Mouse (Mus musculus): Measurements from ENCODE around the gene Plau. TPM values are rescaled to one million over a fixed set of nuclear protein-coding genes. Genes with fewer than 3 reads are reported as not detected.

Gene Plau
- polyA plus RNA-seq, 1 experiment from 2014 or later = 1.7 TPM

DNA sequence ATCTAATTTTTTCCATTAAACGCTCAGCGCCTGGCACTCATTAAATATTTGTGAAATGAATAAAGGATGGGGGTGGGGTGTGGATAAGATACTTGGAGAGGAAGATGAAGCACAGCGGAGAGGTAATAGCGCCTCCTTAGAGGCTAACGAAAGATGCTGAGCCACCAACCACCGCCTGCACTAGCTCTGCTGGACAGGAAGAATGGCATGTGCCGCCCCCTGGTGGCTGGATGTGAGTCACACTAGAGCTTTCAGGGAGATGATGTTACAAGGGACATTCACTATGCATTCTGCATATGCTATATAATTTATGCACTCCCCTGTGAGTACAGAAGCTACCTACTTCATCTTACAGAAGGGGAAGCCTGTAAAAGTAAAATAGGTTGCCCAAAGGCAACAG, 37.7 kb upstream of the Plau start:
- Histone ChIP-seq H3K4me1 (ENCODE audit: control insufficient read depth in 2 of 2, insufficient read depth in 2 of 2, low read length in 2 of 2) (peaks cover 0 to 19% of the 10 kb centered on the region in 2 experiments; a peak in 2 of 4 replicates), H3K4me3 (ENCODE audit: control insufficient read depth in 1 of 2, insufficient read depth in 1 of 2, low read depth in 1 of 2, low read length in 2 of 2) (no peak overlapping the region), H3K4me2 (ENCODE audit: low read length) (0 out of 2 replicates have a peak overlapping the region, but pooled peaks have one; percentile 16), H3K36me3 (ENCODE audit: control insufficient read depth, insufficient read depth, low read length) (no peaks in the 10 kb centered on the region), H3K27me3 (ENCODE audit: control insufficient read depth, insufficient read depth, low read length) (no peaks in the 10 kb centered on the region), H3K9me3 (ENCODE audit: control insufficient read depth, low read length) (no peaks in the 10 kb centered on the region), H3K27ac (replicated peaks in 1 of 2; ENCODE audit: control insufficient read depth in 1 of 2, insufficient read depth in 1 of 2, low read depth in 2 of 2, low read length in 2 of 2) (no peak overlapping the region), H3K9ac (ENCODE audit: low read length) (no peak overlapping the region)
- WGBS = 3% methylated on average over 7 of the region's 7 CpGs
- ATAC-seq (ENCODE audit: insufficient number of reproducible peaks, insufficient read depth, low FRiP score, low read depth) = 0 out of 2 replicates have a peak, but pooled peaks have one; percentile 19

DNA sequence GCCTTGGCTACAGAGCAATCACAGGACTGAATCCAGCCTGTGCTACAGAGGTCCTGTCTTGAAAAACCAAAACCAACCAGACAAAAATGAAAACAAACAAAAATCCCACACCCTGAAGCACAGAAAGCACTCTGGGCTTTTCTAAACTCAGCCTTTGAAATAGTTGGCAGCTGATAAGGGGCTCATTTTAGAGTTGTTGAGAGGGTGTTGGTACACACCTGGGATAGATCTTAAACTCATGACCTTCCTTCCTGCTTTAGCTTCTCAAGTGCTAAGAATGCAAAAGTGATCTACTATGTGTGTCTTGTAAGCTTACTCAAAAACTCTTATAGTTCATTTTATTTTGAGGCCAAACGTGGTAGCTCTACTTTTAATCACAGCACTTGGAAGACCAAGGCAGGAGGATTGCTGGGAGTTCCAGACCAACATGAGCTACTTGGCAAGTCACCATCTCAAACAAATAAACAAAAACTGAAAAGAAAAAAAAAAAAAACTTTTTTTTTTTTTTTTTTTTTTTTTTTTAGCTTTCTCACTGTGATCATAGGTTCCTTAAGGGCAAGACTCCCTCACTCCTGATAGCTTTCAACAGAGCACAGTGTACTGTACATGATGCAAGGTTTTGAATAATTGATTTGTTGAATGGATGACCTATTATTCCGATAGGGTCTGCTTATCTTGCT, 33.4 kb upstream of the Plau start:
- H3K27me3 ChIP-seq (ENCODE audit: control insufficient read depth, insufficient read depth, low read length) = no peaks in the 10 kb centered on the region
- H3K27ac ChIP-seq (replicated peaks in 1 of 2; ENCODE audit: control insufficient read depth in 1 of 2, insufficient read depth in 1 of 2, low read depth in 2 of 2, low read length in 2 of 2) = no peak overlapping the region
- no peaks in the 10 kb centered on the region for H3K36me3 ChIP-seq (ENCODE audit: control insufficient read depth, insufficient read depth, low read length)
- 28% methylated on average over 2 of the region's 2 CpGs for whole genome bisulfite sequencing
- no peaks in the 10 kb centered on the region for H3K9me3 ChIP-seq (ENCODE audit: control insufficient read depth, low read length)
- H3K4me2 ChIP-seq (ENCODE audit: low read length) = no peak overlapping the region
- ATAC-seq (ENCODE audit: insufficient number of reproducible peaks, insufficient read depth, low FRiP score, low read depth) = no peak
- H3K4me1 ChIP-seq (ENCODE audit: control insufficient read depth in 2 of 2, insufficient read depth in 2 of 2, low read length in 2 of 2) = peaks cover 19 to 34% of the 10 kb centered on the region in 2 experiments
- H3K9ac ChIP-seq (ENCODE audit: low read length) = no peak overlapping the region
- no peak overlapping the region for H3K4me3 ChIP-seq (ENCODE audit: control insufficient read depth in 1 of 2, insufficient read depth in 1 of 2, low read depth in 1 of 2, low read length in 2 of 2)

DNA sequence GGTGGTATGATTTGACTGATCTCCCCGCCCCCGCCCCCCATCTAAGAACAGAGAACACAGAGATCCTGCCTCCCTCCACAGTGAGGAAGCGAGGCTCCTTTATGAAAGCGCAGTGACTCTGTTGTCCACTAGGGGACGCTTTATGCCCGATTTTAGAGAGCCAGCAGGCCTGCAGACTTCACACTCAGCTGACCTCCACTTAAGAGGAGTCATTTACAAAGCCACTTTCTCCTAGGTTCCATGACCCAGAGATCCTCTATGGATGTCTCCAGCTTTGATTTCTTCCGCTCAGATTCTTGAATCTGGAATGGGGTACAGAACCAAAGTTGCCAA, 32.9 kb upstream of the Plau start:
- peak; percentile 37; the same call in 1 of the 2 replicates for ATAC-seq (ENCODE audit: insufficient number of reproducible peaks, insufficient read depth, low FRiP score, low read depth)
- WGBS = 4% methylated on average over 7 of the region's 7 CpGs
- Histone ChIP-seq H3K4me3 (ENCODE audit: control insufficient read depth in 1 of 2, insufficient read depth in 1 of 2, low read depth in 1 of 2, low read length in 2 of 2) (no peak overlapping the region), H3K36me3 (ENCODE audit: control insufficient read depth, insufficient read depth, low read length) (no peaks in the 10 kb centered on the region), H3K9me3 (ENCODE audit: control insufficient read depth, low read length) (no peaks in the 10 kb centered on the region), H3K27ac (replicated peaks in 1 of 2; ENCODE audit: control insufficient read depth in 1 of 2, insufficient read depth in 1 of 2, low read depth in 2 of 2, low read length in 2 of 2) (no peak overlapping the region), H3K9ac (ENCODE audit: low read length) (no peak overlapping the region), H3K4me1 (ENCODE audit: control insufficient read depth in 2 of 2, insufficient read depth in 2 of 2, low read length in 2 of 2) (peaks cover 19 to 31% of the 10 kb centered on the region in 2 experiments), H3K4me2 (ENCODE audit: low read length) (no peak overlapping the region), H3K27me3 (ENCODE audit: control insufficient read depth, insufficient read depth, low read length) (no peaks in the 10 kb centered on the region)

DNA sequence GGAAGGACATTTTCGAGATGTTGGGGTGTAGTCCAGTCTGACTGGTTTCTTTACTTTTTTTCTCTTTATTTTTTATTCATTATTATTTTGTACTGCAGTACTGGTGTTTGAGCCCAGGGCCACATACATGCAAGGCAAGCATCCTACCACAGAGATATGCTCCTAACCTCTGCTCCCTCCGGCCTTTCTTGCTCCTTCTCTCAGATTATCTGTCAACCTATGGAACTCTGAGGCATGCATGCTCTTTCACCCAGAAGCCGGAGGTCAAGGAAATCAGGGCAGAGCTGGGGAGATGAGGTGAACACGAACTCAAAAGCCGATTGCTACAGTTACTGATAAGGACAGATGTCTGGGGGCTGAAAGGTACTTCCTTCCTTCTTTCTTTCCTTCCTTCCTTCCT, 32.0 kb upstream of the Plau start:
- WGBS = 45% methylated on average over 5 of the region's 5 CpGs
- H3K9me3 ChIP-seq (ENCODE audit: control insufficient read depth, low read length) = no peaks in the 10 kb centered on the region
- H3K27ac ChIP-seq (replicated peaks in 1 of 2; ENCODE audit: control insufficient read depth in 1 of 2, insufficient read depth in 1 of 2, low read depth in 2 of 2, low read length in 2 of 2) = no peak overlapping the region
- H3K9ac ChIP-seq (ENCODE audit: low read length) = no peak overlapping the region
- no peak overlapping the region for H3K4me2 ChIP-seq (ENCODE audit: low read length)
- H3K4me3 ChIP-seq (ENCODE audit: control insufficient read depth in 1 of 2, insufficient read depth in 1 of 2, low read depth in 1 of 2, low read length in 2 of 2) = no peak overlapping the region
- H3K4me1 ChIP-seq (ENCODE audit: control insufficient read depth in 2 of 2, insufficient read depth in 2 of 2, low read length in 2 of 2) = peaks cover 19 to 29% of the 10 kb centered on the region in 2 experiments
- H3K27me3 ChIP-seq (ENCODE audit: control insufficient read depth, insufficient read depth, low read length) = no peaks in the 10 kb centered on the region
- no peaks in the 10 kb centered on the region for H3K36me3 ChIP-seq (ENCODE audit: control insufficient read depth, insufficient read depth, low read length)
- ATAC-seq (ENCODE audit: insufficient number of reproducible peaks, insufficient read depth, low FRiP score, low read depth) = no peak

DNA sequence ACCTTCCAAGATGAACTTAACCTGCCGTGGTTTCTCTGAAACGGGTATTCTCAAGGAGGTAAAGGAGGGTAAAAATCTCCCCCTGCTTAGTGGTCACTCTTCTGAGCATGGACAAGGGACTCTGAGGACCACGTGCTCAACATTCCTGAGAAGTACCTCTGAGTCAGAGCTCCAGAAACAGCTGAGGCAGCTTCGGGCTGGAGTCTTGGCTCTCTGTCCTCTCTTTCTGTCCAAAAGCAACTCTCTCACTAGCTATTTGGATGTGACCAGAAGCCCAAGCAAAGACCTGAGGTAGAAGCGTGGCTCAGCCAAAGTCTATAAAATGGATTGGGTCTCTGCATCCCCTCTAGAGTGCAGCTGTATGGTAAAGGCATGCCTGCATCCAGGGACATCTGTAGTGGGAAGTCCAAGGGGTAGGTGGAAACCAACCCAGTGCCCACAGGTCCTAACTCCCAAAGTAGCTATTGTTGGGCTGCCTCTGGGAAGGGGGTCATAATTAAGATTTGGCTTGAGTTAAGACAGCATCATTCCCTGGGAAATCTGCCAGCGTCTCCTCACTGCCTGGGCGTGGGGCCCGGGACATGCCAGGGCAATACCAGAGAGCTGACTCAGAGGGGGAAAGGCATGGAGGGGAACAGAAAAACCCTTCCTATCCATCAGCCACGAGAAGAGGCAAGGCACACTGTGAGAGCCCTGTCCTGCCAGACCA, 31.3 kb upstream of the Plau start:
- Histone ChIP-seq H3K27ac (replicated peaks in 1 of 2; ENCODE audit: control insufficient read depth in 1 of 2, insufficient read depth in 1 of 2, low read depth in 2 of 2, low read length in 2 of 2) (peak overlapping the region; percentile 62 to 64), H3K4me2 (ENCODE audit: low read length) (0 out of 2 replicates have a peak overlapping the region, but pooled peaks have one; percentile 3), H3K36me3 (ENCODE audit: control insufficient read depth, insufficient read depth, low read length) (no peaks in the 10 kb centered on the region), H3K9ac (ENCODE audit: low read length) (no peak overlapping the region), H3K4me1 (ENCODE audit: control insufficient read depth in 2 of 2, insufficient read depth in 2 of 2, low read length in 2 of 2) (peaks cover 19 to 29% of the 10 kb centered on the region in 2 experiments), H3K4me3 (ENCODE audit: control insufficient read depth in 1 of 2, insufficient read depth in 1 of 2, low read depth in 1 of 2, low read length in 2 of 2) (no peak overlapping the region), H3K27me3 (ENCODE audit: control insufficient read depth, insufficient read depth, low read length) (no peaks in the 10 kb centered on the region), H3K9me3 (ENCODE audit: control insufficient read depth, low read length) (no peaks in the 10 kb centered on the region)
- peak; percentile 62; the same call in 1 of the 2 replicates for ATAC-seq (ENCODE audit: insufficient number of reproducible peaks, insufficient read depth, low FRiP score, low read depth)
- 25% methylated on average over 9 of the region's 9 CpGs for WGBS

DNA sequence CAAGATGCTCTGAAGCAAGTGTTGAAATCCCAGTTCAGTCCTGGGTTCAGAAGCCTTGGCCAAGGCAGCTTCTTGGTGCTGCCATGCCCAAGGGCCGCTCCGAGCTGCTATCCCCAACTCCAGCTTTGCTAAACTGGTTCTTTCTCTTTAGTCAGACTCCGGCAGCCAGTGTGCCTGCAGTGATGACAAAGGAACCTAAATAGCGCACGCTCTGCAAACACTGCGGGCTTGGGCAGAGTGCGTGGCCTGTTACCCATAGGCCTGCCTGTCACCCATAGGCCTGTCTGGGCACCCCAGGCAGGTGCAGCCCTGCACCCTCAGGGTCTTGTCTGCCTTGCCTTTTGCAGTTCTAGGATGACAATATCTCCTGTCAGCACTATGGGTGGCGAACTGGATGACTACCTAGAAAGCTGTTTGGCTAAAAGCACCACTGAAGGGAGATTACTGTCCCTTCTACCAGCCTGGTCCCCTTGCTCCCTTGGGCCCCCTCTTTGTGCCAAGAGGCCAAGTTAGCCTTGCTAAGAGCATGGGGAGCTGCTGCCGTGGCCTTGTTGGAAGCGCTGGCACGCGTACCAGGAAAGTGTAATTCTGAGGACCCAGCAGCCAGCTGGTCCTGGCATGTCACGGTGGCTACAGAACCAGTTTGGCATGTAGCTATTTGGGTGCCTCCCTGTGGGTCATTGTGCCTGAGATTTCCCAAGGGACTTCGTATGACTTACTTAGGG, 30.2 kb upstream of the Plau start:
- Histone ChIP-seq H3K36me3 (ENCODE audit: control insufficient read depth, insufficient read depth, low read length) (no peaks in the 10 kb centered on the region), H3K4me1 (ENCODE audit: control insufficient read depth in 2 of 2, insufficient read depth in 2 of 2, low read length in 2 of 2) (peaks cover 19 to 29% of the 10 kb centered on the region in 2 experiments), H3K4me3 (ENCODE audit: control insufficient read depth in 1 of 2, insufficient read depth in 1 of 2, low read depth in 1 of 2, low read length in 2 of 2) (no peak overlapping the region), H3K27ac (replicated peaks in 1 of 2; ENCODE audit: control insufficient read depth in 1 of 2, insufficient read depth in 1 of 2, low read depth in 2 of 2, low read length in 2 of 2) (no peak overlapping the region; a peak in 1 of 4 replicates), H3K9ac (ENCODE audit: low read length) (no peak overlapping the region), H3K27me3 (ENCODE audit: control insufficient read depth, insufficient read depth, low read length) (no peaks in the 10 kb centered on the region), H3K9me3 (ENCODE audit: control insufficient read depth, low read length) (no peaks in the 10 kb centered on the region), H3K4me2 (ENCODE audit: low read length) (no peak overlapping the region)
- ATAC-seq (ENCODE audit: insufficient number of reproducible peaks, insufficient read depth, low FRiP score, low read depth) = no peak
- WGBS = 85% methylated on average over 14 of the region's 14 CpGs

DNA sequence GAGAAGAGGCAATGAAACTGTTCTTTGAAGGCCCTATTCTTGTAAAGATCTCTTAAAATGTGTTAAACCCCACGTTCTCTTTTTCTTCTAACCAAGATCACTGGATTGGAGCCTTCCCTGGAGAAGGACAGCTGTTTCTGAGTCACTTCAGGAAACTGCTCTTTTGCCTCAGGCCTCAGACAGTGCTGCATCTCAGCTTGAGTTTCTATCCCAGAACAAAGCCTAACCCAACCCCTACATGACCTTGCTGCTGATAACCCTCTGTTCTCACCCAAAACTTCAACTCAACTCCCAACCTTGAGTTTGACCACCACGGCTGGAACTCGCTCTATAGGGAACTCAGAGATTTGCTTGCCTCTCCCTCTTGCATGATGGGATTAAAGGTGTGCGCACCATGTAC, 27.1 kb upstream of the Plau start:
- Histone ChIP-seq H3K27me3 (ENCODE audit: control insufficient read depth, insufficient read depth, low read length) (no peaks in the 10 kb centered on the region), H3K9ac (ENCODE audit: low read length) (no peak overlapping the region), H3K4me2 (ENCODE audit: low read length) (no peak overlapping the region), H3K27ac (replicated peaks in 1 of 2; ENCODE audit: control insufficient read depth in 1 of 2, insufficient read depth in 1 of 2, low read depth in 2 of 2, low read length in 2 of 2) (no peak overlapping the region), H3K9me3 (ENCODE audit: control insufficient read depth, low read length) (no peaks in the 10 kb centered on the region), H3K4me3 (ENCODE audit: control insufficient read depth in 1 of 2, insufficient read depth in 1 of 2, low read depth in 1 of 2, low read length in 2 of 2) (no peak overlapping the region), H3K4me1 (ENCODE audit: control insufficient read depth in 2 of 2, insufficient read depth in 2 of 2, low read length in 2 of 2) (peaks cover 17 to 22% of the 10 kb centered on the region in 2 experiments), H3K36me3 (ENCODE audit: control insufficient read depth, insufficient read depth, low read length) (no peaks in the 10 kb centered on the region)
- no peak for ATAC-seq (ENCODE audit: insufficient number of reproducible peaks, insufficient read depth, low FRiP score, low read depth)
- WGBS = 75% methylated on average over 4 of the region's 4 CpGs

Data from heart, embryonic 14.5 days (tissue).